Mouse (Mus musculus): ENCODE results near the gene Fndc3a.

Gene Fndc3a

DNA sequence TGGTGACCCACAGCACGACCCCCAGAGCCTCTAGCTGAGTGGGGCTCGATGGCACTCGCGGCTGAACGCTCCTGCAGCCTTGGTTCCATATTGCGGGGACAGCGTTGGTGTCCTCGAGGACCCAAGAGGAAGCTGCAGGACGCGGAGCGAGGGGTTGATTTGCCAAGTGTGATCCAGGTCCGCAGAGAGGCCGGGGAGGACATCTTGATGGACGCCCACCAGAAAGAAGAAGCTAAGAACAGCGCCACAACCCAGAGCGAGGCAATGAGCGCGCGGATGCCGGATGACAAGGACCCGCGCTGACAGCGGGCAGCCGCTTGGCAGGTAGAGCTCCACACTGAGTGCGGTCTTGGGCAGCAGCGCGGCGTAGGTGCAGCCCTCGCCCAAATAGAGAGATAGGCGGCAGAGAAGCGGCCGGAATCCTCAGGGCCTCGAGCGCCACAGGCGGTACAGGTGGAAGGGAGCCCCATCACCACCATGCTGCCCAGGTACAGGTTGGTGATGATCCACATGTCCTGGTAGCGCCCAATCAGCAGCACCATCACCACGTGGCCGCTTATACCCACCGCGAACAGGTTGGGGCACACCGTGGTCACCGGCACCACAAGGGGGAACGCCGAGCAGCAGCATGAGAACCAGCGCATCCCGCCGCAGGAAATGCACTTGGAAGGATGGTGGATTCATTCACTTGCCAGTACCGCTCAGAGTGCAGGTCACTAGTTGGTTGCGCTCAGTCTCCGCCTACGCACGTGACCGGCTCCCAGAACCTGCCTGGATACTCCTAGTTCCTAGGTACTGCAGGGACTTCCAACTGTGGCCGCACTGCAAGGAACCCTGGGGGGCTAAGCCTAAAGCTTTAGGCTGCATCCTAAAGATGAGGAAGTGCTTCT lies 177.5 kb downstream of the Fndc3a start:
- peak; percentile 78 to 88 for DNase-seq

GRCm38 (mm10) chr14:72527126-72527525 lies 182.7 kb downstream of the Fndc3a start:
- no peak for DNase-seq

DNA sequence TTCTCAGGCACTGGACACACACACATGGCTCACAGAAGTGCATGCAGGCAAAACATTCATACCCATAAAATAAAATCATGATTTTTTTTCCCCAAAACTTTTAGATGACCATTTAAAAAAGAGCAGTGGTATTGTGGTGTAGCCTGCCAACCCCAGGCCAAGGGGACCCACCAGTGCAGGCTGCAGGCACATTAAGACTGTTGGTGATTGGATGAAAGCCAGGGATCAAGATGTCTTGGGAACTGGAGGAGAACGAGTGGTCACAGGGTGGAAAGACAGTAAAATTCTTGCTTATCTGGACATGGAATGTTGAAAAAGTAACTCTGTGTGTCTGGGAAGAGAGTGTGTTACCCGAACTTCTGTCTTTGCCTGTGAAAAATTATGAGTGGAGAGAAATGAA lies 190.2 kb downstream of the Fndc3a start:
- DNase-seq = peak; percentile 21 to 63

GRCm38 (mm10) chr14:72518786-72519185 lies 191.0 kb downstream of the Fndc3a start:
- no peak for DNase-seq

GRCm38 (mm10) chr14:72516376-72516775 lies 193.4 kb downstream of the Fndc3a start:
- peak; percentile 72 to 73 for DNase-seq

DNA sequence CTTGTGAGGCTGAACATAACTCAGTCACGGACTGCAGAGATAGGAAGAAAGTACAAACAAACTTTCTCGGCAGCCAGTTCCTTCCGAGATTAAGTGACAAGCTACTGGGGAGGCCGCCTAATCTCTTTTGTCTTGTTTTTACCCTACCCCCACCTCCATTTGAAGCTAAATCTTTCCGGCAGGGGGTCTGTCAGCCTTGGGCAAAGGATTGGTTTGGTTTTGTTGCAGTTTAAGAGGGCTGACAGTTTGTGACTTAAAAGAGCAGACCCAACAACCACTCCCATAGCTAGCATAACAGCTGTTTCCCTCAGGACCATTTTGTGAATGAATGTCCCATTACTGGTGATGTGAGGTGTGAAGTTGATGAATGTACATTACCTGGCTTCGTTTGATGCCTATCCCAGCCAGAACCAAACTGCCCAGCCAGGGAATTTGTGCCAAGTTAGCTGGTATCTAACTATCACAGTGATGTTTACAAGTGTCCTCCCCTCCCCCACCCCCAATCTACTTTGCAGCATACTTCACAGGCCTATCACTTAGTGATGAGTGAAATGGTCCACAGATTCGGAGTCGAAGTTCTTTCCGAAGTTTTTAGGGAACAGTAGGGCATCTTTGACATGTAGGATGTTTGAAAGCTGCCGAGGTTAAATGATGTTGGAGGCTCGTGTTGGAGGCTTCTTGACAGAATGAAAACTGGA lies 202.9 kb downstream of the Fndc3a start:
- no peak for DNase-seq

- no peak for DNase-seq
Measured at GRCm38 (mm10) chr14:72506018-72506722, 203.6 kb downstream of the Fndc3a start.

- no peak for DNase-seq
Measured at GRCm38 (mm10) chr14:72504985-72505384, 204.8 kb downstream of the Fndc3a start.

GRCm38 (mm10) chr14:72503241-72503640 lies 206.6 kb downstream of the Fndc3a start:
- no peak for DNase-seq

DNA sequence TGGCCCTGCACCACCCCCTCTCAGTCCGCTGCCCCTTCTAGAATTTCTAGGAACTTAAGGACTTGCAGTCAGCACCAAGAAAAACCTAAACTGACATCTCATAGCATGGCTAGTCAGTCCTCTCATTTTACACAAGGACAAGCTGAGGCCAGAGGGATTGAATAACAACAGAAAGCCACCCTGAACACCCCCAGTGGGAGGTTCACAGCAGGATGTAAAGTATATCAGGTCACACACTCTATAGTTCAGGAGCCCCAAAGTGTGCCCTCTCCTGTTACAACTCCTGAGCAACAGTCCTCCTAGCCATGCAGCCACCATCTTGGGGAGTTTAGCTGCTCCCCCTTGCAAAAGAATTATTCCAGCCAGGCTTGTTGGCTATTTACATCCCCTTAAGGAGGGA lies 216.0 kb downstream of the Fndc3a start:
- no peak for DNase-seq

DNA sequence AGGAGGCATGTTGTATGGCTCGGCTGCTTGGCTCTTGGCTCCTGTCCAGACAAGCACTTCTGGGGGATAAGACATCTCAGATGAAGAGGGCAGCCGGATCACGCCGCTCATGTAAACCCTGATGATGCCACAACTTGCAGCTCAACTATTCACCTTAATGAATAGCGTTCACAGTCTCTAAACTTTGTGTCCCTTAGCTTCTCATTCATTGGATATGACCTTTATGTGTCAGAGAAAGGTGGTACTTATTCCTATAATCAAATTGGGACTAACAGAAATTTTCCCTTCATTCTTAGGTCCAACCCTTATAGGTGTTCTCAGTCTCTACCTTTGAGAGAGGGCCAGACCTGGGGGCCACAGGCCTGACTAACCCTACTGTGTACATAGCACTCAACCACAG lies 218.1 kb downstream of the Fndc3a start, which contains the start of gene Gm9195:
TSS of gene Gm9195 (minus strand) at position 101 of the 400 bp plus-strand sequence.
- DNase-seq = no peak

- no peak for DNase-seq
Measured at GRCm38 (mm10) chr14:72490367-72490766, 219.4 kb downstream of the Fndc3a start.
